Mouse (Mus musculus) testis, postnatal 14 days (tissue): ENCODE measurements around the gene Ccdc57.
"Not testable (repeated sequence)": the region's sequence is repeated elsewhere in the genome, so short reads cannot be mapped to it uniquely, and the experiment has no call there.

Source experiments
- DNase-seq: peaks from one replicate; pipeline ENCODE4 v3.0.0; 2021; ENCODE audit warnings: low spot score

Gene Ccdc57

GRCm38 (mm10) chr11:120851582-120851981 lies 81.1 kb downstream of the Ccdc57 start:
- DNase-seq: no peak

- DNase-seq: no peak
Measured at GRCm38 (mm10) chr11:120851132-120851531, 81.5 kb downstream of the Ccdc57 start.

- DNase-seq: no peak
Measured at GRCm38 (mm10) chr11:120850331-120851030, 82.2 kb downstream of the Ccdc57 start.

- no peak for DNase-seq
Measured at GRCm38 (mm10) chr11:120846725-120847475, 85.8 kb downstream of the Ccdc57 start.

- no peak for DNase-seq
Measured at GRCm38 (mm10) chr11:120844329-120844728, 88.3 kb downstream of the Ccdc57 start.

- DNase-seq: no peak
Measured at GRCm38 (mm10) chr11:120833555-120834280, 99.0 kb downstream of the Ccdc57 start.

- not testable (repeated sequence) for DNase-seq
Measured at GRCm38 (mm10) chr11:120832962-120833361, 99.7 kb downstream of the Ccdc57 start.

GRCm38 (mm10) chr11:120831659-120832440 lies 100.8 kb downstream of the Ccdc57 start:
- DNase-seq: no peak

- DNase-seq: no peak
Measured at GRCm38 (mm10) chr11:120830686-120831085, 102.0 kb downstream of the Ccdc57 start.

GRCm38 (mm10) chr11:120829757-120830532 lies 102.7 kb downstream of the Ccdc57 start:
- no peak for DNase-seq

GRCm38 (mm10) chr11:120828416-120828815 lies 104.3 kb downstream of the Ccdc57 start:
- no peak for DNase-seq

- peak; percentile 8 for DNase-seq
Measured at GRCm38 (mm10) chr11:120826016-120826953, 106.4 kb downstream of the Ccdc57 start.

GRCm38 (mm10) chr11:120825289-120825863 lies 107.3 kb downstream of the Ccdc57 start:
- DNase-seq: peak; percentile 20

- DNase-seq: no peak
Measured at GRCm38 (mm10) chr11:120824787-120825288, 107.8 kb downstream of the Ccdc57 start.

- DNase-seq: peak; percentile 96
Measured at GRCm38 (mm10) chr11:120823956-120824786, 108.5 kb downstream of the Ccdc57 start, which contains the start of gene Fasn. Fasn (minus strand) TSS chr11:120824547.

GRCm38 (mm10) chr11:120823551-120823947 lies 109.1 kb downstream of the Ccdc57 start:
- DNase-seq: peak; percentile 65

- no peak for DNase-seq
Measured at GRCm38 (mm10) chr11:120822831-120823550, 109.7 kb downstream of the Ccdc57 start.

- no peak for DNase-seq
Measured at GRCm38 (mm10) chr11:120822321-120822720, 110.4 kb downstream of the Ccdc57 start.
